Mouse (Mus musculus) liver, embryonic 15.5 days (tissue): ENCODE measurements around the gene Cfap77. TPM values are rescaled to one million over a fixed set of nuclear protein-coding genes. Genes with fewer than 3 reads are reported as not detected.

Experiments used
- ATAC-seq: fragments of 200-750 bp; cut with Nextera tagmentation; 2 replicates; pipeline ENCODE4 v1.8.0; 2017; ENCODE audit warnings: moderate number of reproducible peaks, mild to moderate bottlenecking, moderate library complexity; ENCODE audit not compliant: insufficient read depth
- H3K27ac ChIP-seq: fragments of 300-500 bp; sonication (generic); replicated peaks from 2 replicates; pipeline ENCODE4 v1.5.1; 2015; ENCODE audit warnings: mild to moderate bottlenecking, inconsistent platforms
- H3K27me3 ChIP-seq: fragments of 300-500 bp; sonication (generic); 2 replicates; pipeline ENCODE4 v1.6.1; 2015; ENCODE audit warnings: mild to moderate bottlenecking, inconsistent platforms
- H3K36me3 ChIP-seq: fragments of 300-500 bp; sonication (generic); replicated peaks from 2 replicates; pipeline ENCODE4 v1.6.1; 2015; ENCODE audit warnings: moderate library complexity, mild to moderate bottlenecking, inconsistent platforms
- H3K4me1 ChIP-seq: fragments of 300-500 bp; sonication (generic); replicated peaks from 2 replicates; pipeline ENCODE4 v1.6.1; 2015; ENCODE audit warnings: inconsistent platforms
- H3K4me2 ChIP-seq: fragments of 300-500 bp; sonication (generic); 2 replicates; pipeline ENCODE4 v1.6.1; 2015; ENCODE audit warnings: moderate library complexity, mild to moderate bottlenecking, inconsistent platforms
- H3K4me3 ChIP-seq: fragments of 300-500 bp; sonication (generic); replicated peaks from 2 replicates; pipeline ENCODE4 v1.5.1; 2015; ENCODE audit warnings: mild to moderate bottlenecking, inconsistent platforms
- H3K9ac ChIP-seq: fragments of 300-500 bp; sonication (generic); 2 replicates; pipeline ENCODE4 v1.6.1; 2015; ENCODE audit warnings: moderate library complexity, mild to moderate bottlenecking, inconsistent platforms
- H3K9me3 ChIP-seq: fragments of 300-500 bp; sonication (generic); replicated peaks from 2 replicates; pipeline ENCODE4 v1.6.1; 2016; ENCODE audit warnings: inconsistent platforms
- WGBS: fragments of 180-500 bp; shearing (Covaris S2); methylation state at CpG from one replicate; pipeline ENCODE4 v1.1.7; 2015; ENCODE audit warnings: mixed read lengths; ENCODE audit not compliant: insufficient replicate concordance; 5-methylcytosine and 5-hydroxymethylcytosine counted together
- polyA plus RNA-seq: library from polyadenylated mRNA; unstranded; fragments of >200 nt; fragmentation: Nextera tagmentation; extraction: Ambion mirVana; gene quantifications from 2 replicates; pipeline ENCODE4 v1.2.1, GENCODE M21; 2015

Gene Cfap77
- polyA plus RNA-seq, 1 experiment from 2014 or later, result not detected

GRCm38 (mm10) chr2:28919001-28919400 lies 135.9 kb downstream of the Cfap77 start:
- 5% methylated on average over 4 of the region's 4 CpGs for WGBS
- H3K4me3 ChIP-seq, result no peak overlapping the region
- peaks cover 95% of the 10 kb centered on the region for H3K27me3 ChIP-seq
- no peak overlapping the region for H3K4me2 ChIP-seq
- ATAC-seq, result no peak
- no peaks in the 10 kb centered on the region for H3K36me3 ChIP-seq
- H3K9ac ChIP-seq, result no peak overlapping the region
- H3K9me3 ChIP-seq, result no peaks in the 10 kb centered on the region
- H3K27ac ChIP-seq, result no peak overlapping the region
- peaks cover 7% of the 10 kb centered on the region; the same call in 1 of the 2 replicates for H3K4me1 ChIP-seq

GRCm38 (mm10) chr2:28917518-28918361 lies 137.1 kb downstream of the Cfap77 start:
- Histone ChIP-seq H3K27me3 (peaks cover 100% of the 10 kb centered on the region), H3K9me3 (no peaks in the 10 kb centered on the region), H3K9ac (no peak overlapping the region), H3K36me3 (no peaks in the 10 kb centered on the region), H3K4me2 (peak overlapping the region; percentile 32), H3K4me3 (0 out of 2 replicates have a peak overlapping the region, but pooled peaks have one; percentile 12), H3K27ac (no peak overlapping the region), H3K4me1 (peaks cover 7% of the 10 kb centered on the region; the same call in 1 of the 2 replicates)
- ATAC-seq, result no peak
- 2% methylated on average over 72 of the region's 73 CpGs for WGBS

- peaks cover 100% of the 10 kb centered on the region for H3K27me3 ChIP-seq
- no peaks in the 10 kb centered on the region for H3K36me3 ChIP-seq
- WGBS, result 5% methylated on average over 11 of the region's 11 CpGs
- no peak for ATAC-seq
- H3K27ac ChIP-seq, result no peak overlapping the region
- no peak overlapping the region for H3K4me2 ChIP-seq
- peaks cover 7% of the 10 kb centered on the region; the same call in 1 of the 2 replicates for H3K4me1 ChIP-seq
- no peak overlapping the region for H3K4me3 ChIP-seq
- no peak overlapping the region for H3K9ac ChIP-seq
- H3K9me3 ChIP-seq, result no peaks in the 10 kb centered on the region
These were observed 137.7 kb downstream of the Cfap77 start for GRCm38 (mm10) chr2:28917156-28917517.

- peak within 1 kb of the TSS; percentile 32; the same call in 1 of the 2 replicates for H3K4me2 ChIP-seq
- no peak for ATAC-seq
- no peaks in the 10 kb centered on the region for H3K36me3 ChIP-seq
- H3K9ac ChIP-seq, result no peak within 1 kb of the TSS
- WGBS, result under 1% methylated on average over 18 of the region's 18 CpGs
- H3K9me3 ChIP-seq, result no peaks in the 10 kb centered on the region
- H3K4me3 ChIP-seq, result no peak within 1 kb of the TSS
- H3K4me1 ChIP-seq, result peaks cover 7% of the 10 kb centered on the region; the same call in 1 of the 2 replicates
- H3K27me3 ChIP-seq, result peaks cover 100% of the 10 kb centered on the region
- no peak within 1 kb of the TSS for H3K27ac ChIP-seq
These were observed 138.4 kb downstream of the Cfap77 start, which contains the start of gene Barhl1 for GRCm38 (mm10) chr2:28916513-28916865. TSS of gene Barhl1 (minus strand) at chr2:28916668.

- ATAC-seq, result peak; percentile 62
- WGBS, result 2% methylated on average over 50 of the region's 50 CpGs
- Histone ChIP-seq H3K36me3 (no peaks in the 10 kb centered on the region), H3K4me2 (peak overlapping the region; percentile 25; the same call in 1 of the 2 replicates), H3K4me3 (no peak overlapping the region), H3K27ac (no peak overlapping the region), H3K9me3 (no peaks in the 10 kb centered on the region), H3K4me1 (peaks cover 7% of the 10 kb centered on the region; the same call in 1 of the 2 replicates), H3K9ac (no peak overlapping the region), H3K27me3 (peaks cover 100% of the 10 kb centered on the region)
These were observed 138.9 kb downstream of the Cfap77 start for GRCm38 (mm10) chr2:28915768-28916512.

- peaks cover 7% of the 10 kb centered on the region; the same call in 1 of the 2 replicates for H3K4me1 ChIP-seq
- H3K9me3 ChIP-seq, result no peaks in the 10 kb centered on the region
- no peak overlapping the region for H3K9ac ChIP-seq
- H3K4me2 ChIP-seq, result no peak overlapping the region
- no peaks in the 10 kb centered on the region for H3K36me3 ChIP-seq
- no peak for ATAC-seq
- peaks cover 100% of the 10 kb centered on the region for H3K27me3 ChIP-seq
- H3K4me3 ChIP-seq, result no peak overlapping the region
- WGBS, result 8% methylated on average over 22 of the region's 22 CpGs
- H3K27ac ChIP-seq, result no peak overlapping the region
These were observed 139.6 kb downstream of the Cfap77 start for GRCm38 (mm10) chr2:28915104-28915738.

GRCm38 (mm10) chr2:28914121-28914520 lies 140.7 kb downstream of the Cfap77 start:
- Histone ChIP-seq H3K9me3 (no peaks in the 10 kb centered on the region), H3K4me3 (no peak overlapping the region), H3K27ac (no peak overlapping the region), H3K9ac (no peak overlapping the region), H3K27me3 (peaks cover 100% of the 10 kb centered on the region), H3K36me3 (no peaks in the 10 kb centered on the region), H3K4me1 (peaks cover 7% of the 10 kb centered on the region; the same call in 1 of the 2 replicates), H3K4me2 (no peak overlapping the region)
- WGBS, result 5% methylated on average over 2 of the region's 2 CpGs
- ATAC-seq, result no peak

- Histone ChIP-seq H3K27me3 (peaks cover 100% of the 10 kb centered on the region), H3K36me3 (no peaks in the 10 kb centered on the region), H3K4me1 (peaks cover 6% of the 10 kb centered on the region; the same call in 1 of the 2 replicates), H3K4me3 (no peak overlapping the region), H3K27ac (no peak overlapping the region), H3K9me3 (no peaks in the 10 kb centered on the region), H3K9ac (no peak overlapping the region), H3K4me2 (no peak overlapping the region)
- ATAC-seq, result no peak
- 5% methylated on average over 4 of the region's 4 CpGs for WGBS
These were observed 141.9 kb downstream of the Cfap77 start for GRCm38 (mm10) chr2:28912961-28913360.

GRCm38 (mm10) chr2:28912039-28912700 lies 142.7 kb downstream of the Cfap77 start:
- ATAC-seq, result no peak
- H3K4me1 ChIP-seq, result no peaks in the 10 kb centered on the region; the same call in 1 of the 2 replicates
- H3K9ac ChIP-seq, result no peak overlapping the region
- H3K4me3 ChIP-seq, result no peak overlapping the region
- no peak overlapping the region for H3K27ac ChIP-seq
- H3K9me3 ChIP-seq, result no peaks in the 10 kb centered on the region
- H3K27me3 ChIP-seq, result peaks cover 100% of the 10 kb centered on the region
- H3K36me3 ChIP-seq, result no peaks in the 10 kb centered on the region
- WGBS, result 4% methylated on average over 33 of the region's 33 CpGs
- H3K4me2 ChIP-seq, result no peak overlapping the region

GRCm38 (mm10) chr2:28911331-28912038 lies 143.4 kb downstream of the Cfap77 start:
- 3% methylated on average over 44 of the region's 44 CpGs for WGBS
- Histone ChIP-seq H3K9me3 (no peaks in the 10 kb centered on the region), H3K9ac (no peak overlapping the region), H3K27ac (no peak overlapping the region), H3K36me3 (no peaks in the 10 kb centered on the region), H3K4me2 (no peak overlapping the region), H3K4me1 (no peaks in the 10 kb centered on the region; the same call in 1 of the 2 replicates), H3K4me3 (no peak overlapping the region), H3K27me3 (peaks cover 100% of the 10 kb centered on the region)
- no peak for ATAC-seq
